Mouse (Mus musculus): ENCODE measurements around the gene Ccdc61. TPM values are rescaled to one million over a fixed set of nuclear protein-coding genes. Genes with fewer than 3 reads are reported as not detected.
A peak's percentile ranks its signal among the peaks of the same experiment; 100 is the strongest.

Gene Ccdc61
- polyA plus RNA-seq, 1 experiment from 2014 or later, result 41.0 TPM

DNA sequence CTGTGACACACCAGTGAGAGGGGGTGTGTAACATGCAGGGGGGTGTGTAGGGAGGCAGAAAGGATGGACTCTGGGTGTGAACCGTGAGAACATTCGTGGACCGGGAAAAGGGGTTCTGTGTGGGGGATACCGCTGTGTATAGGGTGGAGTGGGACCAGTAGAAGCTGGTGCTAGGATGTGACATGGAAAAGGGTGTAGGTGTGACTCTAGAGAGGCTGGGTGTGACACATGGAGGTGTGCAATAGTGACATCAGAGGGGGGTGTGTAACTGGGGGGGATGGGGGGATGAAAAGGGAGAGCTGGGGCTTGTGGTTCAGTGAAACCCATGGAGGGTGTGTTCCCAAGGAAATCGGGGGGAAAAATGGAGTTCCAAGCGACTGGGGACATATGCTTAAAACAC is 16.7 kb upstream of the Ccdc61 start:
- H3K4me1 ChIP-seq, result peaks cover 65% of the 10 kb centered on the region
- H3K4me2 ChIP-seq, result peak overlapping the region; percentile 77
- 0 out of 2 replicates have a peak, but pooled peaks have one; percentile 0 for ATAC-seq (ENCODE audit: low FRiP score)
- H3K4me3 ChIP-seq (replicated peaks), result peak overlapping the region; percentile 95
- peak overlapping the region; percentile 94 for H3K27ac ChIP-seq
- no peaks in the 10 kb centered on the region for H3K36me3 ChIP-seq (replicated peaks)
- WGBS, result 55% methylated on average over 6 of the region's 6 CpGs
- H3K27me3 ChIP-seq, result no peaks in the 10 kb centered on the region; the same call in 1 of the 2 replicates
- H3K9ac ChIP-seq, result peak overlapping the region; percentile 100
- H3K9me3 ChIP-seq, result no peaks in the 10 kb centered on the region

- H3K36me3 ChIP-seq (replicated peaks), result no peaks in the 10 kb centered on the region
- ATAC-seq (ENCODE audit: low FRiP score), result peak; percentile 27
- H3K9ac ChIP-seq, result peak overlapping the region; percentile 100
- peaks cover 68% of the 10 kb centered on the region for H3K4me1 ChIP-seq
- peak overlapping the region; percentile 95 for H3K4me3 ChIP-seq (replicated peaks)
- H3K4me2 ChIP-seq, result peak overlapping the region; percentile 77
- peak overlapping the region; percentile 94 for H3K27ac ChIP-seq
- WGBS, result 1% methylated on average over 42 of the region's 42 CpGs
- no peaks in the 10 kb centered on the region; the same call in 1 of the 2 replicates for H3K27me3 ChIP-seq
- no peaks in the 10 kb centered on the region for H3K9me3 ChIP-seq
Measured at GRCm38 (mm10) chr7:18926041-18926790, 16.0 kb upstream of the Ccdc61 start.

DNA sequence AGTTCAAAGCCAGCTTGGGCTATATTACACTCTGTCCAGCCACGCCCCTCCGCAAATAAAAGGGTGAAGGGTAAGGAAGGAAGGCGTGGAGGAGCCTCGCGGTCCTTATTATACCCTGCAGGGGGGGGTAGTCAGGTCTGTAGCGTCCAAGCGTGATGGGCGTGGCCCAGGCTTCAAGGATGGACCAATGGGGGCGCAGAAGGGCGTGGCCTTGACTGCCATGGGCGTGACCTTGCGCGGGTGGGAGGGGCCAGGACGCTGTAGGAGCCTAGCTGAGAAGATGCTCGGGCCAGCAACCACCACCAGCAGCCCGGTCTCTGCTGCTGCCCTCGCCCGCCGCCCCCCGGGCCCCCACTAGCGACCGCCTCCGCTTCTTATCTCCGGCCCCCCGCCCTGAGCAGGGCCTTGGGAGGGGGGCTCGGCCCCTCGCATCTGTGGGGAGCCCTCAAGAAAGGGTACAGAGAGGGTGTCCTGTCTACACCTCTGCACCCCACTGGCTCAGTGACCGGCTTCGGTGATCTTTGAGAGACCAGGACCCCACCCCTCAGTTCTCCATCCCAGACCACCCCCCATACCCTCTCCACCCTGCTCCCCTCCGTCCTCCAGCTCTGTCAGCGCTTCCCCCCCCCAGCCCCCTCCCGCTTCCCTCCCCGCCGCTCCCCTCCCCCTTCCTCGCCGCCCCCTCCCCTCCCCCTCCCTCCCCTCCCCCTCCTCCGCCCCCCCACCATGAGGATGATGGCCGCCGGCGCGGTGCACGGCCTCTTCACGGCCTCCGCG is 15.1 kb upstream of the Ccdc61 start, which contains the start of gene Nova2:
Nova2 (plus strand) TSS at position 727 of the 777 bp plus-strand sequence.
- peak; percentile 91 for ATAC-seq (ENCODE audit: low FRiP score)
- under 1% methylated on average over 30 of the region's 45 CpGs for WGBS
- Histone ChIP-seq H3K36me3 (replicated peaks) (no peaks in the 10 kb centered on the region), H3K4me1 (peaks cover 74% of the 10 kb centered on the region), H3K4me2 (peak within 1 kb of the TSS; percentile 77), H3K9ac (peak within 1 kb of the TSS; percentile 100), H3K27me3 (no peaks in the 10 kb centered on the region; the same call in 1 of the 2 replicates), H3K4me3 (replicated peaks) (peak within 1 kb of the TSS; percentile 95), H3K27ac (peak within 1 kb of the TSS; percentile 94), H3K9me3 (no peaks in the 10 kb centered on the region)

- WGBS, result 5% methylated on average over 8 of the region's 8 CpGs
- peaks cover 68% of the 10 kb centered on the region for H3K4me1 ChIP-seq
Measured at GRCm38 (mm10) chr7:18924321-18924720, 14.1 kb upstream of the Ccdc61 start.

DNA sequence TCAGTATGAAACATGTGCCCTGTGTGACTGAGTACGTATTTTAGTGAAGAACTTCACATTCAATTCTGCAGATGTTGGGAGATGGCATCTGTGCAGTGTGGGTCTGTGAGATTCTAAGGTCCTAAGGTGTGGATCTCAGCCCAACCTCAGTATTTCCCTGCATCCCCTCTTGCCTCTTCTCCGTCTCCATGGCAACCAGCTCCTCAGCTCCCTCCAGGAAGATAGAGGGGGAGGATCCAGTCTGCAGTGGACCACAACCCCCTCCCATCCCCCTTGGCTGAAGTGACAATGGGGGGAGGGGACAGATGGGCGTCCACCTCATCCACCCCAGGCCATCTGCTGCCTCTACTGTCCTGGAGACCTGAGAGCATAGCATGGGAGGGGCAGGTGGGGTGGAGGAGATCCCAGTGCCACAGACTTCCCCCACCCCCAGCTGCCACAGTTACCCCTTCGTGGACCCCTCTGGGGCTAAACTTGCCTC is 13.5 kb upstream of the Ccdc61 start:
- Histone ChIP-seq H3K4me1 (peaks cover 66% of the 10 kb centered on the region), H3K9ac (peak overlapping the region; percentile 44), H3K27me3 (no peaks in the 10 kb centered on the region; the same call in 1 of the 2 replicates), H3K9me3 (no peaks in the 10 kb centered on the region), H3K27ac (peak overlapping the region; percentile 94), H3K4me3 (replicated peaks) (peak overlapping the region; percentile 2; the same call in 1 of the 2 replicates), H3K36me3 (replicated peaks) (no peaks in the 10 kb centered on the region), H3K4me2 (peak overlapping the region; percentile 36)
- peak; percentile 15; the same call in 1 of the 2 replicates for ATAC-seq (ENCODE audit: low FRiP score)
- WGBS, result 15% methylated on average over 4 of the region's 4 CpGs

More at GRCm38 (mm10) chr7:18924321-18924720, 14.1 kb upstream of the Ccdc61 start:
- Histone ChIP-seq H3K27ac (peak overlapping the region; percentile 94), H3K9ac (peak overlapping the region; percentile 44; the same call in 1 of the 2 replicates), H3K9me3 (no peaks in the 10 kb centered on the region), H3K36me3 (replicated peaks) (no peaks in the 10 kb centered on the region), H3K4me3 (replicated peaks) (no peak overlapping the region), H3K4me2 (peak overlapping the region; percentile 36), H3K27me3 (no peaks in the 10 kb centered on the region; the same call in 1 of the 2 replicates)
- no peak for ATAC-seq (ENCODE audit: low FRiP score)

DNA sequence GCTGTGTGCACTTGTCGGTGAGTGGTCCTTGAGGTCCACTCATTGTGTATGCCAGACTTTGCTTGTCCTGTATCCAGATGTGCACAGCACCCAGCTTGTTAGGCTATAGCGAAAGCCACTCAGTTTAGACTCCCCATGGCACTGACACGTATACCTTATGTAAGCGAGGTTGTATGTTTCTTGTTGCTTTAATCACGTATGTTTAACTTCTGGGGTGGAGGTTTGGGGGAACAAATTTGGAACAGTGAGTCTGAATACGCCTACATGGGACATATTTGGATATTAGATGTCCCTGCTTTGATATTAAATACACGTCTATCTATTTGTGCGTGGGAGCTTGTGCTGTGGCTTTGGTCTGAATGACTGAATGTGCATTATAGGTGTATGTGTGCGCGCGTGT is 13.1 kb upstream of the Ccdc61 start:
- Histone ChIP-seq H3K27ac (peak overlapping the region; percentile 94), H3K36me3 (replicated peaks) (no peaks in the 10 kb centered on the region), H3K4me1 (peaks cover 64% of the 10 kb centered on the region), H3K27me3 (no peaks in the 10 kb centered on the region; the same call in 1 of the 2 replicates), H3K4me2 (peak overlapping the region; percentile 36), H3K9me3 (no peaks in the 10 kb centered on the region), H3K9ac (0 out of 2 replicates have a peak overlapping the region, but pooled peaks have one; percentile 12), H3K4me3 (replicated peaks) (no peak overlapping the region; the same call in 1 of the 2 replicates)
- no peak for ATAC-seq (ENCODE audit: low FRiP score)
- 69% methylated on average over 11 of the region's 11 CpGs for WGBS

DNA sequence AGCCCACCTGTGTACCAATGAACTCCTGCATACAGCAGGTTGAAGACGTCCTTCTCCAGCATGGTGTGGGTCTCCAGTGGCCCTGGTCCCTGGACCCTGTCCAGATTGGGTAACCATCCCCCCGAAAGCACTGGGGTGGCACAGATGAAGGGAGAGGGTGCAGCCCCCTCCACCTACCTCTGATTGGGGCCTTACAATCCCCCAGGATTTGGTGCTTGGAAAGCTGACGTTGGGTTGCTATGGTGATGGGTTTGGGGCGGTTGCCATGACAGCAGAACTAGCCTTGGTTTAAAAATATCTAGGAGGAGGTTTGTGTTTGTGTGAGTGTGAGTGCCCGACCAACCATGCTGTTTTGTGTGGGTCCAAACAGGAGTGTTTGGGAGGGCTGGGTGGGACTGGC is 12.6 kb upstream of the Ccdc61 start:
- Histone ChIP-seq H3K4me3 (replicated peaks) (no peak overlapping the region), H3K9ac (no peak overlapping the region), H3K9me3 (no peaks in the 10 kb centered on the region), H3K4me1 (peaks cover 59% of the 10 kb centered on the region), H3K27me3 (peaks cover 2% of the 10 kb centered on the region; the same call in 1 of the 2 replicates), H3K36me3 (replicated peaks) (no peaks in the 10 kb centered on the region), H3K4me2 (peak overlapping the region; percentile 36), H3K27ac (peak overlapping the region; percentile 94)
- 31% methylated on average over 5 of the region's 5 CpGs for WGBS
- ATAC-seq (ENCODE audit: low FRiP score), result no peak

GRCm38 (mm10) chr7:18921069-18921468 is 10.9 kb upstream of the Ccdc61 start:
- Histone ChIP-seq H3K4me1 (peaks cover 45% of the 10 kb centered on the region), H3K27me3 (peaks cover 2% of the 10 kb centered on the region; the same call in 1 of the 2 replicates), H3K9me3 (no peaks in the 10 kb centered on the region), H3K4me2 (peak overlapping the region; percentile 23), H3K27ac (peak overlapping the region; percentile 75), H3K36me3 (replicated peaks) (no peaks in the 10 kb centered on the region), H3K9ac (0 out of 2 replicates have a peak overlapping the region, but pooled peaks have one; percentile 25), H3K4me3 (replicated peaks) (no peak overlapping the region)
- ATAC-seq (ENCODE audit: low FRiP score), result peak; percentile 24; the same call in 1 of the 2 replicates
- 1% methylated on average over 12 of the region's 12 CpGs for WGBS

GRCm38 (mm10) chr7:18917931-18918330 is 7.7 kb upstream of the Ccdc61 start:
- Histone ChIP-seq H3K4me1 (peaks cover 23% of the 10 kb centered on the region), H3K27me3 (0 out of 2 replicates have a peak, but pooled peaks cover 2% of the 10 kb centered on the region), H3K9me3 (no peaks in the 10 kb centered on the region), H3K36me3 (replicated peaks) (no peaks in the 10 kb centered on the region), H3K4me3 (replicated peaks) (no peak overlapping the region), H3K9ac (no peak overlapping the region), H3K4me2 (no peak overlapping the region), H3K27ac (no peak overlapping the region)
- no peak for ATAC-seq (ENCODE audit: low FRiP score)
- WGBS, result 66% methylated on average over 3 of the region's 3 CpGs

GRCm38 (mm10) chr7:18916254-18916653 is 6.0 kb upstream of the Ccdc61 start:
- WGBS, result 68% methylated on average over 4 of the region's 4 CpGs
- H3K4me3 ChIP-seq (replicated peaks), result no peak overlapping the region
- ATAC-seq (ENCODE audit: low FRiP score), result no peak

DNA sequence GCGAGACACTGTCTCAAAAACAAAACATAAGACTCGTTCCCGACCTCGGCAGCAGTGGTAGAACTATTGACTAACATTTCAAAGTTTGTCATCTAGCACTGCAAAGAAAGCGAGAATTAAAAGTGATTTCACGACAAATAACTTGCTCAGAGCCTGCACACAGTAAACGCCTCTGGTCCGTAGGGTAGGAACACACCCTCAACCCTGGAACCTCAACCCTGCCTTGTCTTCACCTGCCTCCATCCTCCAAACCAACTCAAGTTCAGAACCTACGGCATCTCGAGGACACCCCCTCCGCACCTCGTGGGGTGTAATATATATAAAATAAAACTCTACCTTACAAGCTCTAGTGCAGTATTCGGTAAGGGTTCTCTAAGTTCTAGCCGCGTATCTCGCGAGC is 418 bp downstream of the Ccdc61 start:
- Histone ChIP-seq H3K27me3 (no peaks in the 10 kb centered on the region), H3K36me3 (replicated peaks) (no peaks in the 10 kb centered on the region), H3K9me3 (no peaks in the 10 kb centered on the region), H3K4me1 (peaks cover 23% of the 10 kb centered on the region), H3K27ac (no peak overlapping the region), H3K4me3 (replicated peaks) (peak overlapping the region; percentile 71), H3K9ac (peak overlapping the region; percentile 65), H3K4me2 (peak overlapping the region; percentile 66)
- ATAC-seq (ENCODE audit: low FRiP score), result no peak; the same call in 1 of the 2 replicates
- 7% methylated on average over 17 of the region's 17 CpGs for WGBS

More at GRCm38 (mm10) chr7:18916254-18916653, 6.0 kb upstream of the Ccdc61 start:
- no peaks in the 10 kb centered on the region for H3K9me3 ChIP-seq
- H3K36me3 ChIP-seq (replicated peaks), result no peaks in the 10 kb centered on the region
- 0 out of 2 replicates have a peak, but pooled peaks cover 2% of the 10 kb centered on the region for H3K27me3 ChIP-seq
- H3K9ac ChIP-seq, result no peak overlapping the region
- peaks cover 7% of the 10 kb centered on the region for H3K4me1 ChIP-seq
- no peak overlapping the region for H3K4me2 ChIP-seq
- no peak overlapping the region for H3K27ac ChIP-seq

DNA sequence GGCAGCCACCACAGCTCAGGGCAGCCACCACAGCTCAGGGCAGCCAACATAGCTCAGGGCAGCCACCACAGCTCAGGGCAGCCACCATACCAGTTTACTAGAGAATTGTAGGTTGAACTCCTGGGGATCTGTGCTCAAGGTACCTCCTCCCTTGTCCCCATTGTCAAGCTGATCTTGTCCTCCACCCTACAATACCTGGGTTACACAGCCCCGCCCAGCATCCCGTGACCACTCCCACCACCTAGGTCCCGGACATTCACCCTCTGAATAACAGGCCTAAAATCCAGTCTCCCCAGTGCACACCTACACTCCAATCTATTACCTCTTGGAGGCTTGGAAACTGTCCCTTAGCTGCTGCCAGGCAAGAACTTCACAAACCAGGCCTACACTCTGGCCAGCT is 5.2 kb downstream of the Ccdc61 start:
- Histone ChIP-seq H3K4me2 (no peak overlapping the region), H3K27me3 (no peaks in the 10 kb centered on the region), H3K9me3 (no peaks in the 10 kb centered on the region), H3K4me1 (peaks cover 17% of the 10 kb centered on the region), H3K27ac (no peak overlapping the region), H3K9ac (no peak overlapping the region), H3K36me3 (replicated peaks) (peaks cover 21% of the 10 kb centered on the region), H3K4me3 (replicated peaks) (no peak overlapping the region)
- WGBS, result 73% methylated on average over 3 of the region's 3 CpGs
- ATAC-seq (ENCODE audit: low FRiP score), result no peak
